ENCODE assay signal across 14 mouse cellular contexts in genomic region chr5:63689084-63689483, GRCm38 (mm10). TPM values are rescaled to one million over a fixed set of nuclear protein-coding genes. Genes with fewer than 3 reads are reported as not detected.
A peak's percentile ranks its signal among the peaks of the same experiment; 100 is the strongest.
DNase-seq lines count a peak whose midpoint lies in the region; ATAC-seq and TF ChIP-seq lines count a peak whose summit lies in the region.
"Had no signal": no experiment of that assay in that cellular context is flagged by ENCODE, and none has a peak within 500 bp of the region (broad histone marks: within the 10 kb centered on the region; RNA-seq: fewer than 3 reads in every experiment).

No protein-coding gene starts in this region.

- DNase-seq in forebrain, embryonic 11.5 days (ENCODE audit: low spot score): no peak
- peak; percentile 83 for DNase-seq in limb, embryonic 14.5 days (ENCODE audit: low spot score)
- DNase-seq in limb, embryonic 10.5 days (ENCODE audit: low spot score): no peak
- peak; percentile 5 for DNase-seq in ZHBTc4 (ENCODE audit: low read depth, low spot score)
- no peak for DNase-seq in thymus, postnatal 36 days
- DNase-seq in layer of hippocampus, adult 2 months (ENCODE audit: low spot score in 2 of 2): no peak
- DNase-seq: cerebellum, adult 9-11 months; heart, adult 11 months; heart, postnatal 4 days had no signal

- TF ChIP-seq CTCF in layer of hippocampus, adult 2 months (conservative IDR thresholded peaks at IDR 0.05): no peak

- H3K27ac ChIP-seq in forebrain, embryonic 16.5 days (ENCODE audit: low read length): no peak overlapping the region
- no peak overlapping the region for H3K27ac ChIP-seq in forebrain, embryonic 11.5 days (ENCODE audit: low read depth, low read length)
- no peak overlapping the region for H3K27ac ChIP-seq in limb, embryonic 14.5 days (replicated peaks; ENCODE audit: low read depth, low read length)
- H3K27ac ChIP-seq in limb, embryonic 10.5 days: no peak overlapping the region
- no peak overlapping the region for H3K27ac ChIP-seq in layer of hippocampus, adult 2 months
- H3K27ac ChIP-seq: liver, embryonic 15.5 days; midbrain, embryonic 12.5 days had no signal

- no peak overlapping the region for H3K4me3 ChIP-seq in forebrain, embryonic 16.5 days (replicated peaks; ENCODE audit: low read length)
- H3K4me3 ChIP-seq in forebrain, embryonic 11.5 days (ENCODE audit: low read depth, low read length): no peak overlapping the region
- no peak overlapping the region for H3K4me3 ChIP-seq in limb, embryonic 14.5 days (replicated peaks; ENCODE audit: low read length)
- H3K4me3 ChIP-seq in limb, embryonic 10.5 days: no peak overlapping the region
- H3K4me3 ChIP-seq in myocyte: no peak overlapping the region
- H3K4me3 ChIP-seq in layer of hippocampus, adult 2 months: no peak overlapping the region
- H3K4me3 ChIP-seq: liver, embryonic 15.5 days; midbrain, embryonic 12.5 days had no signal

- 0 out of 2 replicates have a peak, but pooled peaks have one; percentile 26 for ATAC-seq in forebrain, embryonic 16.5 days
- ATAC-seq in forebrain, embryonic 11.5 days (replicated peaks; ENCODE audit: low FRiP score): no peak
- ATAC-seq in limb, embryonic 14.5 days (ENCODE audit: low FRiP score, low read depth): no peak

- 79% methylated on average over 1 of the region's 1 CpGs for WGBS in forebrain, embryonic 16.5 days
- 85% methylated on average over 1 of the region's 1 CpGs for WGBS in forebrain, embryonic 11.5 days
- 71% methylated on average over 1 of the region's 1 CpGs for WGBS in limb, embryonic 14.5 days
- WGBS in limb, embryonic 10.5 days: 81% methylated on average over 1 of the region's 1 CpGs

- H3K9me3 ChIP-seq in forebrain, embryonic 16.5 days (ENCODE audit: control insufficient read depth, low read length): no peaks in the 10 kb centered on the region
- H3K9me3 ChIP-seq in forebrain, embryonic 11.5 days (ENCODE audit: control insufficient read depth, low read length): no peaks in the 10 kb centered on the region
- H3K9me3 ChIP-seq in limb, embryonic 14.5 days (ENCODE audit: control insufficient read depth, low read length): no peaks in the 10 kb centered on the region
- H3K9me3 ChIP-seq in limb, embryonic 10.5 days (replicated peaks): no peaks in the 10 kb centered on the region
- H3K9me3 ChIP-seq: liver, embryonic 15.5 days; midbrain, embryonic 12.5 days had no signal

- no peak overlapping the region for H3K9ac ChIP-seq in forebrain, embryonic 16.5 days (replicated peaks; ENCODE audit: low read depth, low read length)
- H3K9ac ChIP-seq in forebrain, embryonic 11.5 days (ENCODE audit: low read length): no peak overlapping the region
- H3K9ac ChIP-seq in limb, embryonic 14.5 days (ENCODE audit: low read depth, low read length, severe bottlenecking): no peak overlapping the region
- H3K9ac ChIP-seq: liver, embryonic 15.5 days; midbrain, embryonic 12.5 days had no signal

- TF ChIP-seq POLR2A in limb, embryonic 14.5 days (IDR thresholded peaks at IDR 0.05; ENCODE audit: borderline replicate concordance, extremely low read depth, insufficient read depth, insufficient read length): no peak
- TF ChIP-seq POLR2A in myocyte (IDR thresholded peaks at IDR 0.05; ENCODE audit: insufficient read length, low read depth): no peak

- H3K4me1 ChIP-seq in forebrain, embryonic 16.5 days (replicated peaks; ENCODE audit: control insufficient read depth, insufficient read depth, low read length): no peaks in the 10 kb centered on the region
- H3K4me1 ChIP-seq in forebrain, embryonic 11.5 days (replicated peaks; ENCODE audit: control insufficient read depth, insufficient read depth, low read length): no peaks in the 10 kb centered on the region
- H3K4me1 ChIP-seq in limb, embryonic 14.5 days (ENCODE audit: control insufficient read depth, insufficient read depth, low read length): no peaks in the 10 kb centered on the region
- no peaks in the 10 kb centered on the region for H3K4me1 ChIP-seq in limb, embryonic 10.5 days
- H3K4me1 ChIP-seq: liver, embryonic 15.5 days; midbrain, embryonic 12.5 days had no signal

- H3K36me3 ChIP-seq in forebrain, embryonic 16.5 days (ENCODE audit: control insufficient read depth, insufficient read depth): no peaks in the 10 kb centered on the region
- no peaks in the 10 kb centered on the region for H3K36me3 ChIP-seq in forebrain, embryonic 11.5 days (ENCODE audit: control insufficient read depth, insufficient read depth, low read length)
- H3K36me3 ChIP-seq in limb, embryonic 14.5 days (ENCODE audit: control insufficient read depth, insufficient read depth, low read length): no peaks in the 10 kb centered on the region
- H3K36me3 ChIP-seq in limb, embryonic 10.5 days: no peaks in the 10 kb centered on the region
- no peaks in the 10 kb centered on the region for H3K36me3 ChIP-seq in myocyte (ENCODE audit: control insufficient read depth, insufficient read depth)
- H3K36me3 ChIP-seq: liver, embryonic 15.5 days; midbrain, embryonic 12.5 days had no signal

- H3K4me2 ChIP-seq in forebrain, embryonic 16.5 days (ENCODE audit: low read length): no peak overlapping the region
- H3K4me2 ChIP-seq in forebrain, embryonic 11.5 days (ENCODE audit: low read depth, low read length, severe bottlenecking): no peak overlapping the region
- H3K4me2 ChIP-seq in limb, embryonic 14.5 days (replicated peaks; ENCODE audit: low read depth, low read length, severe bottlenecking): no peak overlapping the region
- H3K4me2 ChIP-seq in myocyte (ENCODE audit: low read depth): no peak overlapping the region
- H3K4me2 ChIP-seq: liver, embryonic 15.5 days; midbrain, embryonic 12.5 days had no signal

- no peak overlapping the region for H3ac ChIP-seq in myocyte (ENCODE audit: control insufficient read depth, insufficient read length)

- H3K27me3 ChIP-seq in forebrain, embryonic 16.5 days (replicated peaks; ENCODE audit: control insufficient read depth, insufficient read depth, low read length): no peaks in the 10 kb centered on the region
- no peaks in the 10 kb centered on the region for H3K27me3 ChIP-seq in forebrain, embryonic 11.5 days (ENCODE audit: control insufficient read depth, insufficient read depth, low read length)
- no peaks in the 10 kb centered on the region for H3K27me3 ChIP-seq in limb, embryonic 14.5 days (ENCODE audit: control insufficient read depth, insufficient read depth, low read length)
- no peaks in the 10 kb centered on the region for H3K27me3 ChIP-seq in limb, embryonic 10.5 days (ENCODE audit: low read depth, poor library complexity, severe bottlenecking)
- H3K27me3 ChIP-seq in myocyte (ENCODE audit: control insufficient read depth, insufficient read depth, insufficient read length): no peaks in the 10 kb centered on the region
- H3K27me3 ChIP-seq: liver, embryonic 15.5 days; midbrain, embryonic 12.5 days had no signal

- H3K79me2 ChIP-seq in myocyte (ENCODE audit: control insufficient read depth, insufficient read depth): no peaks in the 10 kb centered on the region

TF ChIP-seq in myocyte, 11 proteins besides CTCF, POLR2A, EP300 and RAD21:
- TF ChIP-seq CEBPB (IDR thresholded peaks at IDR 0.05; ENCODE audit: insufficient read depth, poor library complexity, severe bottlenecking) (no peak), TCF3 (IDR thresholded peaks at IDR 0.05; ENCODE audit: insufficient read length, low read depth) (no peak), REST (IDR thresholded peaks at IDR 0.05; ENCODE audit: insufficient read depth, insufficient read length) (peak; percentile 45)

RNA-seq across cellular contexts. Expression of gene Nwd2, which starts 40.2 kb away (rescaled TPM):
- 3.6 and 5.7 TPM in 2 replicates for polyA plus RNA-seq in forebrain, embryonic 16.5 days (2015; fragmentation: Nextera tagmentation; extraction: Ambion mirVana)
- 0.21 and 0.25 TPM in 2 replicates for polyA plus RNA-seq in forebrain, embryonic 11.5 days (2014; fragmentation: Nextera tagmentation; extraction: Ambion mirVana)
- polyA plus RNA-seq in limb, embryonic 14.5 days (2012; rRNA removed): 0.35 and 0.54 TPM in 2 replicates
- 0.34 and 0.53 TPM in 2 replicates for polyA plus RNA-seq in limb, embryonic 14.5 days (2014; fragmentation: Nextera tagmentation; extraction: Ambion mirVana)
- 0.10 TPM in 1 of 2 replicates, not detected in the other for polyA plus RNA-seq in limb, embryonic 10.5 days (2016; fragmentation: Nextera tagmentation; extraction: Ambion mirVana)
- 0.01 TPM for polyA plus RNA-seq in myocyte (2012; fragmentation: generic; extraction: Trizol)
- 10 to 100 TPM; 20.9 to 22.3 TPM for total RNA-seq in layer of hippocampus, adult 2 months (2021)
- total RNA-seq: heart, postnatal 4 days had no signal
- polyA plus RNA-seq: large intestine, adult 2 months; liver, embryonic 15.5 days had no signal

Comparison
In these comparisons a context has a peak if more than half of its experiments do, and no peak if none do; other contexts are left out.
1. DNase-seq: peak in limb, embryonic 14.5 days (single experiment) and ZHBTc4 (single experiment); none in forebrain, embryonic 11.5 days (single experiment), limb, embryonic 10.5 days (single experiment), thymus, postnatal 36 days (0 of 2) and layer of hippocampus, adult 2 months (0 of 2).